Mouse (Mus musculus) MEL-GATA-1-ER (cell line): ENCODE measurements at regions not wholly inside any gene's neighbourhood (a gene's known extent, or its start where the extent isn't known, plus 50 kb on each side); places are given as distances from the start of the nearest gene placed in this dataset.

Experiments used
- DNase-seq: peaks from one replicate; pipeline ENCODE4 v3.0.0-alpha.2; 2012; ENCODE audit warnings: low read depth; ENCODE audit errors: extremely low read depth

DNA sequence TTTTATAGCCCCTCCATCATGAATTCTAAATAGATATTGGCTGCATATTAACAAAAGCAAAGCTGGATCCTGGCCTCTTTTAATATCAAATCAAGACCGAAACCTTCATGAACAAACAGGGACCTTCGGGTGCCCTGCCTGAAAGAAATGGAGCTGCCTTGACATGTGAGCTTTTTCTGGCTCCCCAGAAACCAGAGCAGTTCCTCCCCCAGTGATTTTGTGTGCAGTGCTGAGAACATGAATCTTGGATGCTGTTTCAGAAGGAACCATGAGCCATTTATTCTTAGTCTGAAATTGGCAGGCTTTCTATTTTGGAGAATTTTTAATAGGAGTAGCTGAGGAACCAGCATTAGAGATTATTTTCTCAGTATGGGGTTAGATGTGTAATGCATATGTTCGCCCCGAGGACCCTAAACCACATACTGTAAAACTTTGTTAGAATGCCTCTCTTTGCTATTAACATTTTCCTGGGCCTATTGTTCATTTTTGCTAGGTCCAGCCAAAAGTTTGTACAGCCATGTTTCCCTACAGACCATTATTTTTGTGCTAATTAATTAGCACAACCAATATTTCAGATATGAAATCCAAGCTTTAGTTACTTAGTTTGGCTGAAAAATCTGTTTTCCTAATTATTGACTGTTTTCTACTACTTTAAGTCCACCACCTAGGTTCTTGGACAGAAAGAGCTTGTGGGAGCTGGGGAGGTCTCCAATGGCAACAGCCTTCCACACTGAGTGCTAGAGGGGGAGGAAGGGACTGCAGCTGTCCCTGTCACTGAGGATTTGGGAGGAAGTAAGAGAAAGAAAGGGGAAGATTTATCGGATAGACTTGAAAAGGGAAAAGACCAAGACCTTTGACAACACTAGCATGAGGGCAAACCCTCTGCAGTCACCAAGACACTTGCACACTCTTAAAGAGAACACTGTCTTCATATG, 613.0 kb downstream of the Nfib start:
- DNase-seq: no peak

DNA sequence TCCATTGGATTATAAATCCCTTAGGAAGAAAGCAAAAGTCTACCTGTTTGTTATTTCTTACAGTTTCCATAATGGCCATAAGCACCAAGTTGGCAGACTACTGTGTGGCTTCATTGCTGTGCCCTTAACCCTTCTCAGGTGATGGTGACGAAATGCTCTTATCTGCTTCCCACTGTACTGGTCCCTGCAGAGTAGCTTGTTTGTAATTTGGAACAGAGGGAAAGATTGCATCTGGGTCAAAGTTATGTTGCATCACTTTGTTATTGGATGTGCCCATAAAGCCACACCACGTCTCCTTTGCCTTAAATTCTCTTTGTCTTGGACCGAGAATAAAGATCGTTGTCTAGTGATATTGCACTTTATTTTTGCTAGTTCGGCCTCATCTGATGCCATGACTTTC, 615.9 kb downstream of the Nfib start:
- no peak for DNase-seq

DNA sequence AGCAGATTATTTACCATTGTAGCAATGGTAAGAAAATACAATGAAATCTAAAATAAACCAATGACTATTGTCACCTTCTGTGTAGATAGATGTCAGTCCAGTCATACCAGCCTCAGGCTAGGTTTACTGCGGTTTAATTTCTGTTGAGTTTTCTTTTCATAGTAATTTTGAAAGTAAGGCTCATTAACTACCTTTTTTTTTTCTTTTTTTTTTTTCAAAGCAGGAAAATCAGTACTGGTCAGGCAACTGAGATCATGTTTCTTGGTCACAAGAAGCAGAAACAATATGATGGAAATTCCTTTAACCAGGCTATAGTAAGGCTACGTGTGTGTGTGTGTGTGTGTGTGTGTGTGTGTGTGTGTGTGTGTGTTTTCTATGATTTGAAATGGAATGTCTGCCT, 622.0 kb downstream of the Nfib start:
- DNase-seq: no peak

DNA sequence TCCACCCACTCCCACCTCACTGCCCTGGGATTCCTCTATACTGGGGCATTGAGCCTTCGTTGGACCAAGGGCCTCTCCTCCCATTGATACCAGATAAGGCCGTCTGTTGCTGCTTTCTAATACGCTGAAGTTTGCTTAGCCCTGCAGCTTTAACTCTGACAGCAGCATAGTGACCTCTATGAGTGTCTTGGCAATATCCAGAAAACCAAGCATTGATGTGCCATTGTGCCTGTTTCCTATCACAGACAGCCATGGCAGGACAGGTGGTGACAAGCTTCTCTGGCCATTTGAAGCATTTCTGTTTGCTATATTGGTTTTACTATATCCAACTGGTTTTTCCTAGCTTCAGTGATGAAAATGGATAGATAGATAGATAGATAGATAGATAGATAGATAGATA, 625.4 kb upstream of the Mpdz start:
- DNase-seq: no peak

DNA sequence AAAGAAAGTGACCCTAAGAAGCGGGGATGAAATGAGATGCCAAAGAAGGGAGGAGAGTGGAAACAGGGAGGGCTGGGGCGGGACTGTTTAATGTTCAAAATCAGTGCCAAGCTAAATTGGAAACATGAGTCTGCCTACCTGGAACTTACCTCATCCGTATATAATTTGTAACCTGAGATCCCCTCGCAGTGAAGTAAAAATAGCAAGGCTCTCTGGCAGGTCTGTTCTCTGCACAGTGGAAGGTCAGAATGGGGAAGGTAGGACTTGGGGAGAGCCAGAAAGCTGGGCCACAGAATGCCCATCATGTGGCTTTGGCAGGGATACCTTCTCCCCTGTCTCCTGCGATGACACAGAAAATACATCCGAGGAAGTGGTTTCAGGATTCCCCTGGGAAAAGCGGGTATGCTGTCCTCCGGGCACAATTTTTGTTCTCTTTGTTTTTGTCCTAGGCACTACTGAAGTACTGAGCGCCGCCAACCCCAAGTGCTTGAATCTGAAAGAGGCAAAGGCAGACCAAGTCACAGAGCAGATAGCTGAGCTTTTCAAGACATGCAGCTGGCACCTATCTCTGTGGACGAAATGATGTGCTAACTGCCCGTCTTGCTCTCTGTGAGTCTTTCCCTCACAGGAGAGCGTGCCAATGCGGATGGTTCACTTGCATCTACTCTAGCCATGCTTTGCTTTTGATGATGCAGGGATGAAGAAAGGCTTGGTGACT, 623.2 kb upstream of the Mpdz start:
- DNase-seq: no peak

DNA sequence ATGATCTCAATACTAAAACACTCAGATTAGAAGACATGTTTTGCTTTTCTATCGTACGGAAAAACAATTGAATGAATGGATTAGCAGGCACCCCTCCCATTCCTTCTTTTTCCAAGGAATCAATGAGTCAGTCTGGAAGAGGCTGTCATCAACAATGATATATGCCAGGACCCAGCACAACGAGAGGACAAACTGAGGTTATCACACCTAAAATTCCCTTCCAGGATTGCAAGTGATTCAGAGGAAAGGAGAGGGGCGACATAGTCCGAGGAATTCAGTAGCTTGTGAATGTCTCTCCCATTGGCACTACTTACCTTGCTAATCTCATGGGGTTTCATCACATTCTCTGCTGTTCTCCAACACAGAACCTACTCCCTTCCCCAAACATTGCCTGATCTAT, 620.1 kb upstream of the Mpdz start:
- no peak for DNase-seq

DNA sequence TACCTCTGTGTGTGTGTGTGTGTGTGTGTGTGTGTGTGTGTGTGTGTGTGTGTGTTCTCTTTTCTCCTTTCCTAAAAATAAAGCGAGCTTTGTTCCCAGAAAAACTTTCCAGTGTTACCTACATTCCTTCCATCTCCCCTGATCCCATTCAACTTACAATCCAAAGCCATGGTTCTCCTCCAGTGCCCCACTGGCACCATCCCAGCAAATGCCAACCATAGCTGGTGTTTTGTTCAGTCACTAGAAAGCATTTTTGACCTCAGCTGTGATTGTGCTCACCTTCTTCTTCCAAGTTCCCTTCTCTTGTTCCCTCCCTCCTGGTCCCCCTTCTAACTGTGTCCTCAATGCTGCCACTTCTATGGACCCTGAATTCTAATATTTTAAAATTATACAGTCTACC, 614.1 kb upstream of the Mpdz start:
- DNase-seq: no peak

DNA sequence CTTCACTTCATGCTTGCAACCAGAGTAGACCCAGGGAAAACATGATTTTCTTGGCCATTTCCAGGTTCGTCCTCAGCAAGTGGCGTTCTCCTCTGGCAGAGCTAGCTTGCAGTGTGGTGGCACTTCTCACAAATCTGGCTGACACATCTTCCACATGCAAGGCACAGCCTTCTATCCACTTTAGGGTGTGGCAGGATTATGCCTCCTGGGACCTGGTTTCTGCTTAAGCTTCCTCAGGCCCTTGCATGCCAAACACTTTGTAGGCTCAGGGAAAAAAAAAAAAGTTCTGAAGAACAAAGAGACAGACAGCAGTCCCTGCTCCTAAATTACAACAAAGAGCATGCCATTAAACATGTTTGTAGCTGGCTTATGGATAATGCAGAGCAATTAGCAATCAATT, 605.6 kb upstream of the Mpdz start:
- no peak for DNase-seq

DNA sequence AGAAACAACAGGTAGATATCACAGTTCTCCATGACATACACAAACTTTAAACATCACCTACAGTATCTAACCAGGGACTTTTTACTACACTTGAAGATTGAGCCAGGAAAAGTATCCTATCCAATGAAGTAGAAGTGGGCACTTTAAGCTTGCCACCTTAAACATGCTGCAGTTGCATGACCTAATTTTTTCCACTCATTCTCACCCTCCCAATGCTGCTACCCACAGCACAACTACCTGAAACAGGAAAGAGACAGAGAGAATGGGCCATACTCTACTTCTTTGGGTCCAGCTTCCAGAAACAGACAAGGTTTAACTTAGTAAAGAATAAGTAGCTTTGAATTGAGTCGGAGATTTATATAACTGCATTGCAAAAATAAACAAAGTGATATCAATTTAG, 594.9 kb upstream of the Mpdz start:
- DNase-seq: no peak

DNA sequence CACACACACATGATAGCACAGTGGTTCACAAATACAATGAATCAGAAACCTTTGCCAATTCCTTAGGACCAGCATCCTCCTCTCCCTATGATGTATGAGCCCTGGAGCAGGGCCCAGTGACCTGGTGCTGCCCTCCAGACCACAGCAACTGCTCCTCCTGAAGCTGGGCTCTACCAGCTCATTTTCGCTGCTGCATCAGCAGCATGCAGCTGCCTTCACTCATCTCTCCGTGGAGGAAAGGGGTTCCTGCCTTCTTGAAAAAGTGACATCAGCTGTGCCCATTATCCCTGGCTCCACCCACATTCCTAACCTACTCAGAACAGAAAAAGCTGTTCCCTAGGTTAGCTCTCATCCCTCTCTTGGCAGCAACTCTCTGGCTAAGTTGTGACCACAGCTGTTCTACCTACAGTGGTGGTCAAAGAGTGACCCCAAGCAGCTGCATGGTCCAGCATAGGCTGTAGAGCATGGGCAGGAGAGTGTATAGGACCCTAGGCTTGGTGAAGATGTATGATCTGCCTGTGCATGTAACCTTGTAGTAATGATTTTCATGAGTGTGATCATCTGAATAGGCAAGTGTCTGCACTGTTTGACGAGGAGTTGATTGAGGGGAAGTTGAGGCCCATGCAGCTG, 592.6 kb upstream of the Mpdz start:
- no peak for DNase-seq

DNA sequence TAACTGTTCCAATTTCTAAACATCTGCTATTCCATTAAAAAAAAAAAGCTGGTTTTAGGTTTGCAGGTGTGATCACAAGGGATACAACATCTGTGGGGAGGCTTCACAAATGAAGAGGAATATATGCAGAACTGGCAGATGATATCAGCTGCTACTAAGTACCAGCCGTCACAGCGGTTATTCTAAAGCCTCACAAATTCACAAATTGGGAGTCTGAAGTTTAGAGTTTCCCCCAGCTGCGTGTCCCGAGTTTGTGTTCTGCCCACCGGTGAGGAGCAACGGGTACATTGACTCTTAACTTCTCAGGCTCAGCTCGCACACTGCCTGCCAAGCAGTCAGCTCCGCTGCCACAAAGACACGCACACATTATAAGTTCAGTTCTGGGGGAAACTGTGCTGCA, 586.6 kb upstream of the Mpdz start:
- no peak for DNase-seq

DNA sequence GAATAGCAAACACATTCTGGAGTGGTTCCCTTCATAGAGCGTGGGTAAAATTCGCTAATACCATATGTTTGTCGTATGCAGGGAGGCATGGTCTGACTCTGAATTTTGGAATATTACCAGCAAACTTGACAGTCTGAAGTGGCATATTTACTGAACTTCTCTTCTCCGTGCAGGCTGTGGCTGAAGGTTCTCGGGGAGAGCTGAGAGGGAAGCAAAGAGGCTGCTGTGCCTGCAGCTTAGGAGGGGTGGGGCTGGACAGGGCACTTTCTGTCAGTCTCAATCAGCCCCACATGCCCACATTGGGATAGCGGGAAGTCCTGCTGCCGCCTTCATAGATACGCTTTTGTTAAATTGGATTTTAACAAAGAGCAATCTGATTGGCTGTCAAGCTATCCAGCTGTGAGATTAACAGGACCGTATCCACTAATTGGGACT, 584.8 kb upstream of the Mpdz start:
- no peak for DNase-seq

DNA sequence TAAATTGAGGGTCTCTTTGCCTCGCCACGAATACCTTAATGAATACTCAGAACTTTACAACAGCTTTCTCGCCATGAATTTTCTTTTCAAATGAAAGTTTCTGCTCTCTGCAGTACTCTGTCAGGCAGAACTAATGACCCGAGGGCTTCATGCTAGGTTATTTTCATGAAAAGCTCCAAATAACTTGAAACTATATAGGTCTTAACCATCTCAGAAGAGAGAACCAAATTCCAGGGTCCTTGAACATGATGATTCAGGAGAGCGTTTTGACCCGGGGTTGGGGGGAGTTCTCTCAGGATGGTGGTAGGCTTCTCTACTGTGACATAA, 558.8 kb upstream of the Mpdz start:
- DNase-seq: no peak

DNA sequence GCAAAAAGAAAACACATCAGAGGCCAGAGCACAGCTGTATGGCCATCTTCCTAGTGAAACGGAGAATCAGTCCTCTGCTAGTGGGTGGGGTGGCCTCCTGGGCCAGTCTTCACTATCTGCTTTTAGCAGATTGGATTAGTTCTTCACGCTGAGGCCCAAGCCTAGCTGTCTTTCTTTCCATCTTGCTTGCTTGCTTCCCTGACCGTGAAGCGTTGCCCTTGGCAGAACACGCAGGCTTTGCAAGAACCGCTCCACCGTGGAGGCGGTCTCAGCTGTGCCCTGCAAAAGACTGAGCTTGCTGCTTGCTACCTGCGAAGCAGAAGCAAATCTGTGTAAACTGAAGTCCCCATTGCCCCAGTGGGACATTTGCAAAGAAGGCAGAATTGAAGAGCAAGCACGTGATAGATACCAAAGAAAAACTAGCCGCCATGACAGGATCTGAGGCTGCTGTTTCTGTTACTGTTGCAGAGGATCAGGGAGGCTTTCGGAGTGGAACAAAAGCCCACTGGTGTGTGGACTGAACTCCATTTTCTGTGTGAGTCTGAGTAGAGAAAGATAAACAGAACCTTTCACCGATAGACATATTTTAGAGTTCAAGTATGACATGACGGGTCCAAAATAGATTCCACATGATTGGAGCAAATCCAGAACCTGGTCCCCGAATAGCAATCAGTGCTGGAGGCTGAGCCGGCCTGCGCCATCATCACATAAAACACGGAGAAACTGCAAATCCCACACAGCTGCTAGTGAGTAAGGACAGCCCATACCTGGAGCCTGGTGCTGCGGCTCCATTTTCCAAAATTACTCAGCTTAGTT, 558.2 kb upstream of the Mpdz start:
- no peak for DNase-seq

DNA sequence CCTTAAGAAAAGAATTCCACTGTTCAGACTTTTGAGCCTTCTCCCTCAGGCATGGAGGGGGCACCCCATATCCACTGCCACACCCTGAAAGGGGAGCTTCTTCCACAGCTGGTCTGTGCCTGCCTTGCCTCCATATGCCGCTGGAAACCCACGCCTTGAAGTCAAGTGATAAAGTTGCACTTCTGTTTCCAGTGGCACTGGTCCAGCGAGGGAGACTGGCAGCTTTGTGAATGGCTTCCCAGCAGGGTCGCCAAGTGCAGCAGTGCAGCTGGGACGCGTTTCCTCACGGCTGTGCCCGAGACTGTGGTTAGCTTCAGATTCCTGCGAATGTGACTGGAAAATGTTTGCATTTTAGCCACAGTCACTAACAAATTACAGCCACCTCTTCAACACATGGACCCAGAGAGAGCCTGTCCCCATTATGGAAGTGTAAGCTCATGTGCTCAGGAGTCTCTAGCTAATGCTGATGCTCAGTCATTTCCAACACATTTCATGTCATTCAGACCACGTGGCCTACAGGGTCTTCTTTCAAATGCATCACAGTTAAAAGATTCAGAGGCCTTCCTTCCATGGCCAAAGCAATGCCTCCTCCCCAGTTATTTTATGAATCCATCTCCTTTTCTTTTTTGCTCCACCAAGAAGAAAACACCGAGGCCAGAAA, 557.2 kb upstream of the Mpdz start:
- DNase-seq: no peak

DNA sequence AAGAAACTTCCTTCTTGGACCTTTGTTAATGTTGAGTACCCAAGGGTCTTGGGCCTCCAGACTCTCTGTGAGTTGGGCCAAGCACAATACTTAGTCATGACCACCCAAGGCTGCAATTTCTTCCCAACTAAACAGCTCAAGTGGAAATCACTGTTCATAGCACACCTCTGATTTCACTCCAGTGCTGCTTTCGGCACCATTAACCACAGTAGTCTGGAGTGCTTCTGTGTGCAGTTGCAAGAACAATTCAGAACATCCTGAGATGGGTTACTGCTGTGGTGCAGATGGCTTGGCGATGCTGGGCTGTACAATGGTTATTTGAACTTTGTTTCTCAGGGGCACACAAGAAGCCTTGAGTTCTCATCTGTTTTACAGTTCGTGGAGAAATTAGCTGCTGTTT, 556.5 kb upstream of the Mpdz start:
- no peak for DNase-seq

DNA sequence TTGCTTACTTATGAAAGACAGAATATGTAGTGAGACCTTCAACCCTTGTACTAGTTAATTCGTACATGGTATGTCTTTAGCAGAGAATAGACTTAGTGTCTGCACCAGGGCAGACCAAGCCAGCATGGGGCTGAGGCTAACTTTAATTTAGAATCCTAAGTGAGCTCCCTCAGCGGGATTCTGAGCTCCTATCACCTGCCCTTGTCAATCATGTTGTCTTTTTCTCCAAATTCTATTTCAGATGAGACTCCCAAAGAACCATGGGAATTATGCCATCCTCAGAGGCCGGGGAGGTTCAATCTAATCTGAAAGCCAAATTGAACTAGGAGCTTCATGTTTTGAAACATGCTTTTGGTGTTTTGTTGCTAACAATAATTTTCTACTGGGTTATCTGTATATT, 553.8 kb upstream of the Mpdz start:
- DNase-seq: no peak

DNA sequence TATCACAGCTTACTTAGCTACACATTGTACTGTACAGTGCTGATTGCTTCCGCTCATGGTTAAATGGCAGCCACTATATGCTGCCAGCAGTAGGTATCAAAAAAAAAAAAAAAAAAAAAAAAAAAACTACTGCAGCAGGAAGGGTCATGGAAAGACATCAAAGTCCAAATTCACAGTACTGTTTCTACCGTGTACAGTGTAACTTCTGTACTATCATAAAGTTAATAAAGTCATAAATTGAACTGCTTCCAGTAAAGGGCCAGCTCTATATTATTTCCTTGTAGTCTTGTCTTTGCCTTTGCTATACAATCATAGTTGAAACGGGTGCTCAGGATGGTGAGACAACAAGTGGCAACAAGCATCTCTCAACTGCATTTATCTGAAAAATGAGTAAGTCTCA, 552.6 kb upstream of the Mpdz start:
- no peak for DNase-seq

DNA sequence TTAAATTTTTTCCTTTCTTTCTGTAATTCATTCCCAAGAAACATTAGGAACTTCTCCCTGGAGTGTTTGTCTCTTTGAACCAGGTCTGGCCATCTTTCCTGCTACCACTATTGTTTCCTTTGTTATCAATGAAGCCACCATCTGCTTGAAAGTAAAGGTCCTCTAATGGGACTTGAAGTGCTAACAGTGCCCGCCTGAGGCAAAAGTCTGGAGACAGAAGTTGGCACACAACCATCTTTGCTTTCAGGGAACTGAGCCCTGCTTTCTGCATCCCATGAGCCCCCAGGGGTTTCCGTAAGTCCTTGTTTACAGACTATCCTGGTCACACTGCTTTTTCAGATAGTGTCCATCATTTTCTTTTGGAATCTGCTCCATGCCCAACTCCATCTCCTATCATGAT, 546.2 kb upstream of the Mpdz start:
- DNase-seq: no peak

DNA sequence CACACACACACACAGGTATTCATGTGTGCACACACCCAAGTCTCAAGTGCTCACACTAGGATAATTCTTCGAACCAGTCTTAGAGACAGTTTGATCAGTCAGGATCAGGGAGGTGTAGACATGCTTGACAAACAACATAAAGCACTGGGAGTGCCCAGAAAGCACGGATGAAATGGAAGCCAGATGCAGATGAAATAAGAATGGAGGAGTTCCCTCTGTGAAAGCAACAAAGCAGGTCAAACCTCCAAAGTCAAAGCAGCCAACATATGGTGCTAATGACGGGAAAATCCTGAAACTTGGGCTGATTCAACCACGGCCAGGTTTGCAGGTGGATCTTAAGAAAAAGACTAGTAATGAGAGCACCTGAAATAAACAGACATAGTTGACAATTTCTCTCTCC, 544.0 kb upstream of the Mpdz start:
- DNase-seq: no peak

DNA sequence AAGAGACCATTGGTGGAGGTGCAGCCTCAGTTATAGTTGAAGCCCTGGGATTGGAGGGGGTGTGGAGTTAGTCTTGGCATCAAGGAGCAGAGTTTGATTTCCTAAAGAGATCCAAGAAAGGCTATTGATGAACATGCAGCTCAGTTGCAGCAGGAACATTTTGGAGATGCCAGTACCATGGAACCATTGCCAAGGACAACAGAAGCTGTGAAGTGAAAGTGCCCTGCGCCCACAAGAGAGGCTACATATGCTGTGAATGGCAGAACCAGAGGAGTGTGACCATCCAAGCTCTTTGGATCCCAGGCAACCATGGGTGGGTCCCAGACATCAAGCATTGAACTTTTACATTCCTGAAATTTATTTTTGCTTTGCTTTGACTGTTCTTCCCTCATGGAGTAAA, 539.2 kb upstream of the Mpdz start:
- DNase-seq: no peak
